10 mouse cellular contexts compared by ENCODE assay signal in genomic region chr19:47279372-47279771, GRCm38 (mm10).
DNase-seq lines count a peak whose midpoint lies in the region; ATAC-seq lines count a peak whose summit lies in the region.
"Had no signal": no experiment of that assay in that cellular context is flagged by ENCODE, and none has a peak within 500 bp of the region (broad histone marks: within the 10 kb centered on the region; RNA-seq: fewer than 3 reads in every experiment).

No protein-coding gene starts in this region.

- no peak for DNase-seq in kidney, adult 9 months
- DNase-seq in adrenal gland, adult 18-20 months (ENCODE audit: low spot score in 2 of 2), result no peak
- DNase-seq in urinary bladder, adult 18-20 months (ENCODE audit: low spot score in 2 of 2), result no peak
- no peak for DNase-seq in spleen, adult 18-20 months
- DNase-seq: thymus, postnatal 4 days had no signal

- no peak overlapping the region for H3K9ac ChIP-seq in kidney, embryonic 14.5 days (ENCODE audit: low read depth, low read length)
- H3K9ac ChIP-seq in embryonic facial prominence, embryonic 15.5 days, result no peak overlapping the region
- H3K9ac ChIP-seq in heart, embryonic 13.5 days, result peak overlapping the region; percentile 51
- H3K9ac ChIP-seq in limb, embryonic 12.5 days (replicated peaks), result no peak overlapping the region

- H3K9me3 ChIP-seq in kidney, embryonic 14.5 days (ENCODE audit: control insufficient read depth, low read length), result no peaks in the 10 kb centered on the region
- H3K9me3 ChIP-seq in embryonic facial prominence, embryonic 15.5 days (replicated peaks), result no peaks in the 10 kb centered on the region
- H3K9me3 ChIP-seq in heart, embryonic 13.5 days, result no peaks in the 10 kb centered on the region
- no peaks in the 10 kb centered on the region; the same call in 1 of the 2 replicates for H3K9me3 ChIP-seq in limb, embryonic 12.5 days
- H3K9me3 ChIP-seq: G1E had no signal

- ATAC-seq in kidney, embryonic 14.5 days (ENCODE audit: low FRiP score, low TSS enrichment), result no peak
- no peak for ATAC-seq in embryonic facial prominence, embryonic 15.5 days (ENCODE audit: insufficient number of reproducible peaks, low FRiP score, low TSS enrichment, low read depth)
- ATAC-seq in heart, embryonic 13.5 days (ENCODE audit: extremely low read depth, insufficient number of reproducible peaks, low FRiP score, low TSS enrichment), result no peak
- ATAC-seq in limb, embryonic 12.5 days (ENCODE audit: insufficient number of reproducible peaks, insufficient read depth, low FRiP score, low TSS enrichment, low read depth), result no peak

- H3K27me3 ChIP-seq in kidney, embryonic 14.5 days (ENCODE audit: control insufficient read depth, insufficient read depth, low read length), result no peaks in the 10 kb centered on the region
- H3K27me3 ChIP-seq in embryonic facial prominence, embryonic 15.5 days, result no peaks in the 10 kb centered on the region
- no peaks in the 10 kb centered on the region for H3K27me3 ChIP-seq in heart, embryonic 13.5 days (replicated peaks)
- H3K27me3 ChIP-seq in limb, embryonic 12.5 days, result no peaks in the 10 kb centered on the region

- H3K4me2 ChIP-seq in kidney, embryonic 14.5 days (replicated peaks; ENCODE audit: low read depth, low read length), result no peak overlapping the region
- H3K4me2 ChIP-seq in embryonic facial prominence, embryonic 15.5 days (replicated peaks), result no peak overlapping the region
- peak overlapping the region; percentile 13; the same call in 1 of the 2 replicates for H3K4me2 ChIP-seq in heart, embryonic 13.5 days
- H3K4me2 ChIP-seq in limb, embryonic 12.5 days, result no peak overlapping the region

- H3K27ac ChIP-seq in kidney, embryonic 14.5 days (ENCODE audit: low read depth, low read length), result peak overlapping the region; percentile 59; the same call in 1 of the 2 replicates
- H3K27ac ChIP-seq in embryonic facial prominence, embryonic 15.5 days (replicated peaks), result peak overlapping the region; percentile 93
- H3K27ac ChIP-seq in heart, embryonic 13.5 days (replicated peaks), result peak overlapping the region; percentile 85
- H3K27ac ChIP-seq in limb, embryonic 12.5 days, result 0 out of 2 replicates have a peak overlapping the region, but pooled peaks have one; percentile 12

- no peak overlapping the region for H3K4me3 ChIP-seq in kidney, embryonic 14.5 days (ENCODE audit: low read length)
- no peak overlapping the region for H3K4me3 ChIP-seq in embryonic facial prominence, embryonic 15.5 days (replicated peaks)
- no peak overlapping the region for H3K4me3 ChIP-seq in heart, embryonic 13.5 days
- no peak overlapping the region for H3K4me3 ChIP-seq in limb, embryonic 12.5 days (replicated peaks)

- WGBS in kidney, embryonic 14.5 days, result 54% methylated on average over 4 of the region's 4 CpGs
- 58% methylated on average over 4 of the region's 4 CpGs for WGBS in embryonic facial prominence, embryonic 15.5 days
- 42% methylated on average over 4 of the region's 4 CpGs for WGBS in heart, embryonic 13.5 days
- WGBS in limb, embryonic 12.5 days, result 90% methylated on average over 4 of the region's 4 CpGs

- peaks cover 64% of the 10 kb centered on the region for H3K36me3 ChIP-seq in kidney, embryonic 14.5 days (ENCODE audit: control insufficient read depth, insufficient read depth, low read length)
- H3K36me3 ChIP-seq in embryonic facial prominence, embryonic 15.5 days, result peaks cover 86% of the 10 kb centered on the region
- H3K36me3 ChIP-seq in heart, embryonic 13.5 days, result peaks cover 92% of the 10 kb centered on the region
- H3K36me3 ChIP-seq in limb, embryonic 12.5 days, result peaks cover 100% of the 10 kb centered on the region
- H3K36me3 ChIP-seq: G1E had no signal

- peaks cover 20% of the 10 kb centered on the region for H3K4me1 ChIP-seq in kidney, embryonic 14.5 days (ENCODE audit: control insufficient read depth, insufficient read depth, low read length)
- H3K4me1 ChIP-seq in embryonic facial prominence, embryonic 15.5 days, result peaks cover 62% of the 10 kb centered on the region
- peaks cover 43% of the 10 kb centered on the region for H3K4me1 ChIP-seq in heart, embryonic 13.5 days
- no peaks in the 10 kb centered on the region for H3K4me1 ChIP-seq in limb, embryonic 12.5 days (replicated peaks)

Comparison
In these comparisons a context has a peak if more than half of its experiments do, and no peak if none do; other contexts are left out.
1. H3K27ac ChIP-seq: peak in every context shown above with its lines; median percentile 93 in embryonic facial prominence, embryonic 15.5 days; 85 in heart, embryonic 13.5 days; 59 in kidney, embryonic 14.5 days; 12 in limb, embryonic 12.5 days.